Mouse (Mus musculus): ENCODE data around the gene Slc4a1ap.

GRCm38 (mm10) chr5:31581263-31581662, 54.5 kb downstream of the Slc4a1ap start:
- no peak for TF ChIP-seq CTCF (IDR thresholded peaks at IDR 0.05; ENCODE audit: low read depth, low read length)
- TF ChIP-seq POLR2AphosphoS5 (IDR thresholded peaks at IDR 0.05; ENCODE audit: insufficient replicate concordance, low read depth, low read length) = no peak
- no peak for TF ChIP-seq GATA2 (IDR thresholded peaks at IDR 0.05; ENCODE audit: borderline replicate concordance, low read depth, low read length)
- no peak for TF ChIP-seq GATA1 (IDR thresholded peaks at IDR 0.05; ENCODE audit: borderline replicate concordance, low read length)
- TF ChIP-seq TAL1 (conservative IDR thresholded peaks at IDR 0.05; ENCODE audit: low read depth, low read length) = no peak
